Mouse (Mus musculus) midbrain, embryonic 14.5 days (tissue): ENCODE measurements at regions not wholly inside any gene's neighbourhood (a gene's known extent, or its start where the extent isn't known, plus 50 kb on each side); places are given as distances from the start of the nearest gene placed in this dataset.

Source experiments
- ATAC-seq: fragments of 200-750 bp; cut with Nextera tagmentation; 2 replicates; pipeline ENCODE4 v1.8.0; 2017; ENCODE audit warnings: moderate number of reproducible peaks, moderate library complexity; ENCODE audit not compliant: low FRiP score, low TSS enrichment
- DNase-seq: peaks from one replicate; pipeline ENCODE4 v3.0.0-alpha.2; 2015
- H3K27ac ChIP-seq: fragments of 300-500 bp; sonication (generic); replicated peaks from 2 replicates; pipeline ENCODE4 v1.5.1; 2014; ENCODE audit warnings: mild to moderate bottlenecking, low read depth, low read length, moderate library complexity
- H3K27me3 ChIP-seq: fragments of 300-500 bp; sonication (generic); 2 replicates; pipeline ENCODE4 v1.6.1; 2014; ENCODE audit warnings: low read length, control low read depth, mixed read lengths; ENCODE audit not compliant: control insufficient read depth, insufficient read depth
- H3K36me3 ChIP-seq: fragments of 300-500 bp; sonication (generic); 2 replicates; pipeline ENCODE4 v1.6.1; 2014; ENCODE audit warnings: low read length, control low read depth; ENCODE audit not compliant: control insufficient read depth, insufficient read depth
- H3K4me1 ChIP-seq: fragments of 300-500 bp; sonication (generic); 2 replicates; pipeline ENCODE4 v1.6.1; 2014; ENCODE audit warnings: mild to moderate bottlenecking, antibody characterized with exemption, low read length, control low read depth; ENCODE audit not compliant: control insufficient read depth, insufficient read depth
- H3K4me2 ChIP-seq: fragments of 300-500 bp; sonication (generic); 2 replicates; pipeline ENCODE4 v1.6.1; 2014; ENCODE audit warnings: mild to moderate bottlenecking, low read length, moderate library complexity
- H3K4me3 ChIP-seq: fragments of 300-500 bp; sonication (generic); replicated peaks from 2 replicates; pipeline ENCODE4 v1.5.1; 2014; ENCODE audit warnings: low read depth, low read length
- H3K9ac ChIP-seq: fragments of 300-500 bp; sonication (generic); replicated peaks from 2 replicates; pipeline ENCODE4 v1.6.1; 2014; ENCODE audit warnings: mild to moderate bottlenecking, low read length, moderate library complexity
- H3K9me3 ChIP-seq: fragments of 300-500 bp; sonication (generic); 2 replicates; pipeline ENCODE4 v1.6.1; 2016; ENCODE audit warnings: low read length, control low read depth, mixed read lengths; ENCODE audit not compliant: control insufficient read depth
- WGBS: fragments of 180-500 bp; shearing (Covaris S2); extraction: QIAGEN DNeasy Blood & Tissue Kit; methylation state at CpG from one replicate; pipeline ENCODE4 v1.1.7; 2014; 5-methylcytosine and 5-hydroxymethylcytosine counted together

- Histone ChIP-seq H3K4me1 (no peaks in the 10 kb centered on the region), H3K27me3 (no peaks in the 10 kb centered on the region), H3K9me3 (no peaks in the 10 kb centered on the region), H3K36me3 (no peaks in the 10 kb centered on the region), H3K4me2 (no peak overlapping the region), H3K9ac (no peak overlapping the region), H3K27ac (no peak overlapping the region), H3K4me3 (no peak overlapping the region)
- 83% methylated on average over 1 of the region's 1 CpGs for WGBS
- ATAC-seq (no peak), DNase-seq (no peak)
These were observed 186.9 kb upstream of the Bdnf start for GRCm38 (mm10) chr2:109487591-109487990.

- peak; percentile 14 for DNase-seq
- H3K9ac ChIP-seq = no peak overlapping the region
These were observed 172.3 kb upstream of the Bdnf start for GRCm38 (mm10) chr2:109502186-109502585.

GRCm38 (mm10) chr2:109504906-109505305 lies 169.6 kb upstream of the Bdnf start:
- ATAC-seq (no peak), DNase-seq (no peak)
- Histone ChIP-seq H3K27ac (no peak overlapping the region), H3K9me3 (no peaks in the 10 kb centered on the region), H3K36me3 (no peaks in the 10 kb centered on the region), H3K4me2 (no peak overlapping the region), H3K4me1 (no peaks in the 10 kb centered on the region), H3K27me3 (no peaks in the 10 kb centered on the region), H3K9ac (no peak overlapping the region), H3K4me3 (no peak overlapping the region)
- WGBS = 85% methylated on average over 6 of the region's 6 CpGs

More at GRCm38 (mm10) chr2:109502186-109502585, 172.3 kb upstream of the Bdnf start:
- no peak overlapping the region for H3K4me3 ChIP-seq
- 75% methylated on average over 5 of the region's 5 CpGs for WGBS
- H3K9me3 ChIP-seq = no peaks in the 10 kb centered on the region
- H3K27ac ChIP-seq = no peak overlapping the region
- no peaks in the 10 kb centered on the region for H3K4me1 ChIP-seq
- H3K4me2 ChIP-seq = no peak overlapping the region
- H3K27me3 ChIP-seq = no peaks in the 10 kb centered on the region
- no peak for ATAC-seq
- H3K36me3 ChIP-seq = no peaks in the 10 kb centered on the region

GRCm38 (mm10) chr2:109510070-109510979 lies 164.2 kb upstream of the Bdnf start:
- Histone ChIP-seq H3K4me3 (no peak overlapping the region), H3K27ac (no peak overlapping the region), H3K27me3 (no peaks in the 10 kb centered on the region), H3K4me1 (0 out of 2 replicates have a peak, but pooled peaks cover 4% of the 10 kb centered on the region), H3K36me3 (no peaks in the 10 kb centered on the region), H3K9ac (no peak overlapping the region), H3K9me3 (no peaks in the 10 kb centered on the region), H3K4me2 (no peak overlapping the region)
- DNase-seq (peak; percentile 50), ATAC-seq (peak; percentile 24; the same call in 1 of the 2 replicates)
- 46% methylated on average over 8 of the region's 8 CpGs for WGBS

- no peak overlapping the region for H3K27ac ChIP-seq
- ATAC-seq = no peak
- 84% methylated on average over 4 of the region's 4 CpGs for WGBS
These were observed 163.4 kb upstream of the Bdnf start for GRCm38 (mm10) chr2:109511142-109511541.

GRCm38 (mm10) chr2:109519261-109519660 lies 155.2 kb upstream of the Bdnf start:
- no peaks in the 10 kb centered on the region for H3K27me3 ChIP-seq
- ATAC-seq (no peak), DNase-seq (no peak)
- no peaks in the 10 kb centered on the region for H3K36me3 ChIP-seq
- H3K9me3 ChIP-seq = no peaks in the 10 kb centered on the region
- H3K4me3 ChIP-seq = no peak overlapping the region
- H3K9ac ChIP-seq = no peak overlapping the region
- H3K27ac ChIP-seq = no peak overlapping the region
- no peaks in the 10 kb centered on the region for H3K4me1 ChIP-seq
- 81% methylated on average over 4 of the region's 4 CpGs for WGBS
- H3K4me2 ChIP-seq = no peak overlapping the region

More at GRCm38 (mm10) chr2:109511142-109511541, 163.4 kb upstream of the Bdnf start:
- Histone ChIP-seq H3K36me3 (no peaks in the 10 kb centered on the region), H3K9ac (no peak overlapping the region), H3K4me2 (no peak overlapping the region), H3K4me1 (0 out of 2 replicates have a peak, but pooled peaks cover 4% of the 10 kb centered on the region), H3K4me3 (no peak overlapping the region), H3K27me3 (no peaks in the 10 kb centered on the region), H3K9me3 (no peaks in the 10 kb centered on the region)
- no peak for DNase-seq

GRCm38 (mm10) chr2:109520471-109520870 lies 154.0 kb upstream of the Bdnf start:
- no peaks in the 10 kb centered on the region for H3K9me3 ChIP-seq
- no peak overlapping the region for H3K4me2 ChIP-seq
- WGBS = 52% methylated on average over 3 of the region's 3 CpGs
- H3K27me3 ChIP-seq = no peaks in the 10 kb centered on the region
- DNase-seq (no peak), ATAC-seq (no peak)
- H3K4me3 ChIP-seq = no peak overlapping the region
- H3K36me3 ChIP-seq = no peaks in the 10 kb centered on the region
- H3K27ac ChIP-seq = no peak overlapping the region
- H3K9ac ChIP-seq = no peak overlapping the region
- H3K4me1 ChIP-seq = no peaks in the 10 kb centered on the region

GRCm38 (mm10) chr2:109539519-109539918 lies 135.0 kb upstream of the Bdnf start:
- DNase-seq (no peak), ATAC-seq (no peak)
- Histone ChIP-seq H3K4me2 (no peak overlapping the region), H3K9ac (no peak overlapping the region), H3K27me3 (no peaks in the 10 kb centered on the region), H3K36me3 (no peaks in the 10 kb centered on the region), H3K4me1 (no peaks in the 10 kb centered on the region), H3K27ac (no peak overlapping the region), H3K9me3 (no peaks in the 10 kb centered on the region), H3K4me3 (no peak overlapping the region)
- 69% methylated on average over 1 of the region's 1 CpGs for WGBS
